Mouse (Mus musculus) gastrocnemius, postnatal 36 days (tissue): ENCODE results near the gene Sebox. TPM values are rescaled to one million over a fixed set of nuclear protein-coding genes. Genes with fewer than 3 reads are reported as not detected.
"Not testable (repeated sequence)": the region's sequence is repeated elsewhere in the genome, so short reads cannot be mapped to it uniquely, and the experiment has no call there.

Experiments used
- DNase-seq, 2 experiments: peaks; one replicate each; pipeline ENCODE4 v3.0.0; 2022
- intact Hi-C: fragments of 180-260 bp; cut with DNase I; formaldehyde crosslinking; loops from one replicate; pipeline ENCODE4 v1.15.1; 2025
- total RNA-seq, 2 experiments: library from RNA; stranded (reverse); gene quantifications; 2 replicates each; pipeline ENCODE4 v1.2.3; 2021

Gene Sebox
- total RNA-seq, 2 experiments from 2014 or later = not detected

DNA sequence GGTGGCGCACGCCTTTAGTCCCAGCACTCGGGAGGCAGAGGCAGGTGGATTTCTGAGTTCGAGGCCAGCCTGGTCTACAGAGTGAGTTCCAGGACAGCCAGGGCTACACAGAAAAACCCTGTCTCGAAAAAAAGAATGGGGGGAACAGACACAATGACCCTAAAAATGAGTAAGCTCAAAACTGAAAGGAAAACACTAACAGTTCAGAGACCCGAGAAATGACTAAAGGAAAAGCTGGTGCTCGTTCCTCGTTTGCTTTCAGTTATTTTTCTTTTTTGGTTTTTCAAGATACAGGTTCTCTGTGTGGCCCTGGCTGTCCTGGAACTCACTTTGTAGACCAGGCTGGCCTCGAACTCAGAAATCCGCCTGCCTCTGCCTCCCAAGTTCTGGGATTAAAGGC, 28.3 kb downstream of the Sebox start:
- intact Hi-C loops, DNase-seq: not testable (repeated sequence)

DNA sequence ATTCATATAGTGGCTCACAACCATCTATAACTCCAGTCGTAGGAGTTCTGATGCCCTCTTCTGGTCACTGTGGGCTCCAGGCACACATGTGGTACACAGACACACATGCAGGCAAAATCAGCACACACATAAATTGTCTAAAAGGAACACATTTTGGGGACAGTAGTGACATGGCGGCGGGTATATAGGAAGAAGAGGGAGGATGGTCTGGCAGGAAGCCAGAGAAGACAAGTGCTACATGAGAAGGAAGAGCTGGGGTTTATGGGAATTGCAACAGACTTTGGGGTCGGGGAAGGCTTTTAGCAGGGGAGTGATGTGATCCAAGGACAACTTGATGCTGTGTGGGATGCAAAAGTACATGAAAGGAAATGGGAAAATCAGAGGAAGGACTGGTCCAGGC, 31.3 kb downstream of the Sebox start:
- DNase-seq = no peak

DNA sequence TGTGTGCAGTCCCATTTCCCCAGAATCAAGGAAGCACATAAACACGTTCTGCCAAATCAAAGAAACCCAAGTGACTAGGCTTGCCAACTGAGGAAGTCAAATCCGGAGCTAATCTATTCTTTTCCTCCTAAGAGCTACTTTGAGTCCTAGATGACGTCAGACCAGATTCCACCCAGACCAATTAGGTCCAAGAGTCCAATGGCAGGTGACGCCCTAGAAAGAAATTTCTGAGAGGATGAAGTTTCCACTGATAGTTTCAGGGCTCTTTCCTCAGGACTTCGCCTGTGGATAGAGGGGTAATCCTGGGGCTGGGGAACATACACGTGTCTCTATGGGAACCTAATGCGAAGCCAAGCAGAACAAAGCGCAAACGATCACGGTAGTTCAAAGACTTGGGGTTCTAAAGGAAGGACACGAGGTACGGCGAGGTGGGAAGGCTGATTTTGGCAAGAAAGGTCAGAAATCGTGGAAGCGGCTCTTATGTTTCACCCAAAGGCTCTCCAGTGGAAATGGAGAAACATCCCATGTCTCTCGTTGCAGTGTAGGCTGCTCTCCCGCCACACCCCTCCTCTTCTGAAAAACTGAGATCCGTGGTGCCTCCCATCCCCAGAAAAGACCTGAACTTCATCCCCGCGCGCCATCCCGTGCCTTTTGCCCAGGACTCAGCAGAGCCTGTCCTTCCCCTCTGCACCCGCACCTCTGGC, 32.3 kb downstream of the Sebox start:
- no peak for DNase-seq
- intact Hi-C loops = loop anchor here (2.0 kb wide), 1 partner anchor 23 kb away; the partner anchor contains the start of genes Poldip2 and Tmem199

More for the DNA sequence above, 31.3 kb downstream of the Sebox start:
- intact Hi-C loops = no loop called here

DNA sequence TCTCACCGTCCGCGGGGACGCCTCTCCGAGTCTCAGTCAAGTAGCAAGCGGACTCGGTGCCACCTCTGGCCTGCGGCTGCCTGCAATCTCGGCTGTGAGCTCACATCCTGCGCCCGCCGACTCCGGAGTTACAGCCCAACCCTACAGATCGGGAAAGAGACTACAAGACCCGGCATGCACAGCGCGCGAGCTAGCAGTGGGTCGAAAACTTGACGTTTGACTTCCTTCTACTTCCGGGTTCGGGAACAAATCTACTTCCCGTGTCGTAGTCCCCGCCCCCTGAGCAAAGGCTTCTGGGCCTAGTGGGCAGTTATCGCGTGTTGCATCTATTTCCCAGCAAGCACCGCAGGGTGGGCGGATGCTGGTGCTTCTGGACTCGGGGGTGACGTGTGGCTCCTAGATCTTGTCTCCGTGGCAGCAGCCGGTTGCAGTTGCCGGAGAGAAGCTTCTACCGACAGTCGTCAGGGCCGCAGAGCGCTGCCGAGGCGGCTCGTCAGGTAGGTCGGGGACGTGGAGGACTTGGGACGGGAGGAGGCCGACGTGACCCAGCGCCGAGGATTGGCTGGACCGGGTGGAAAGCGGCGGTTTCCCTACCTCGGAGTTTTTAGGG, 32.9 kb downstream of the Sebox start, which contains the start of the genes Tnfaip1 and Ift20:
Tnfaip1 (minus strand) TSS at position 253 of the 610 bp plus-strand sequence.
Ift20 (plus strand) TSS at position 282 of the 610 bp plus-strand sequence.
- intact Hi-C loops = loop anchor here (2.0 kb wide), 1 partner anchor 23 kb away; the partner anchor contains the start of genes Poldip2 and Tmem199
- peak; percentile 90 to 97 for DNase-seq

DNA sequence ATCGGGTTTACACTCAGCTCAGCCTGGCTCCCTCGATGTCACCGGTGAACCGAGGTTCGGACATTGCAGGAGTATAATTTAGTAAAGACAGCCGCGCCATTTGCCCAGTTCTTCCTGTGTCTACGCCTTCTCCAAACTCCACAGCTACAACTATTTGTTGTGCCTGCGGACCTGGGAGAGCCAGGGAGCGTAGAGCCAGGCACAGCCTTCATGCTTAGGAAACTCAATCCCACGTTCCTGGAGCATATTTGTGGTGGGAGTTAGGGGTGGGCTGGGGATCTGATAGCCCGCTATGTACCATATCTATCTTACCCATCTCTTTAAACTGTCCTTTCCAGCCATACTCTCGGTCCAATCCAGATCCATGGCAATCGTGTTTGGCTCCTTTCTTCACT, 33.4 kb downstream of the Sebox start:
- intact Hi-C loops = loop anchor here (2.0 kb wide), 1 partner anchor 24 kb away; the partner anchor contains the start of genes Poldip2 and Tmem199
- DNase-seq = no peak

DNA sequence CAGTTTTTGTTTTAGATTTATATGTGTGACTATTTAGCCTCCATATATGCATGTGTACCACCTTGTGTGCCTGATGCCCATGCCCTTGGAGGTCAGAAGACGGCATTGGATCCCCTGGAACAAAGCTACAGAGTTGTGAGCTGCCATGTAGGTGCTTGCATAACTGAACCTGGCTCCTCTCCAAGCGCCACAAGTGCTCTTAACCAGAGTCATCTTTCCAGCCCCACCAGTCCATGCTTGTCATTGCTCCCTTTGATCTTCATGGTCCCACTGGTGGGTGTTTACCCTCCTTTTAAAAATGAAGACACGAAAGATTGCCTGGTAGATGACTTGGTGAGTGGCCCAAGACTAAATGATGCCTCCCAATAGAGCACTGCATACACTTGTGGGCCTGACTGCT, 37.1 kb downstream of the Sebox start:
- DNase-seq = no peak

DNA sequence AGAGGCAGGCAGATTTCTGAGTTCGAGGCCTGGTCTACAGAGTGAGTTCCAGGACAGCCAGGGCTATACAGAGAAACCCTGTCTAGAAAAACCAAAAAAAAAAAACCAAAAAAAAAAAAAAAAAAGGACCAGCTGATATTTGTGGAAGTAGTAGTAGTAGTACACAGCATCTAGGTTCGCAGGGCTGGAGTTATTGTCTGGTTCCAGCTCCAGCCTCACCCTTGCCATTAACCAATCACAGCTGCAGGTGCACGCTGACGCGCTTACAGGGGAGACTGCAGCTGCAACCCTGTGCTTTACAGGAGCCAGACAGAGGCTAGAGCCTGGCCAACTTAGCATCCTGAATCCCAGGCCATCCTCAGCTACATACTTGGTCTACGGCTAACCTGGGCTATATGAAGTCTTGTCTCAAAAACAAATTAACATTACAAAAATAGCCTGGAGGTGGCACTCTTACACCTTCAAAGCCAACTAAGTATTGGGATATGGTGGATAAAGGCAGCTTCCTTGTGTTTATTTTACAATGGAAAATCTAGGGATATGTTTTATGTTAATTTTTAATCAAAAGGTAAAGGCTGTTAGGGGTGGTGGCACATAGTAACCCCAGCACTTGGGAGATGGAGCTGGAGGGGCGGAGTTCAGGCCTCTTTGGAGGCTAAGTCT, 41.3 kb downstream of the Sebox start:
- no peak for DNase-seq
- intact Hi-C loops = no loop called here

More for the DNA sequence above, 37.1 kb downstream of the Sebox start:
- intact Hi-C loops = no loop called here

DNA sequence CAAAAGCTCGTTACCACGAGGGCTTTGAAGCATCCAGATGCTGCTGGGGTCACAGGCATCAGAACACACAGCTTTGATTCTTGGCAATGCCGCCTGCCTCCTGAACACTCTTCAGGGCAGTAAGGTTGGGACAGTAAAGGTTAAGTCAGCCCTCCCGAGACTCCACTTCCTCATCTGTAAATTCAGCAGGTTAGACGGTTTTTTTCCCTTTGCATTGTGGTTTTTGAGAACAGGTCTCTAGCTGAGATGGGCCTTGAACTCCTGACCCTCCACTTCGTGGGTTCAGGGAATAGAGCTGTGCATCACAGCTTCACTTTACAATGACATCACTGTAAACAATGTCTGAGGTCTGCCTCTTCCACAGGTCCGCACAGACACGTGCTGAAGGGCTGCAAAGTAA, 41.9 kb downstream of the Sebox start:
- no peak for DNase-seq
- intact Hi-C loops = no loop called here

DNA sequence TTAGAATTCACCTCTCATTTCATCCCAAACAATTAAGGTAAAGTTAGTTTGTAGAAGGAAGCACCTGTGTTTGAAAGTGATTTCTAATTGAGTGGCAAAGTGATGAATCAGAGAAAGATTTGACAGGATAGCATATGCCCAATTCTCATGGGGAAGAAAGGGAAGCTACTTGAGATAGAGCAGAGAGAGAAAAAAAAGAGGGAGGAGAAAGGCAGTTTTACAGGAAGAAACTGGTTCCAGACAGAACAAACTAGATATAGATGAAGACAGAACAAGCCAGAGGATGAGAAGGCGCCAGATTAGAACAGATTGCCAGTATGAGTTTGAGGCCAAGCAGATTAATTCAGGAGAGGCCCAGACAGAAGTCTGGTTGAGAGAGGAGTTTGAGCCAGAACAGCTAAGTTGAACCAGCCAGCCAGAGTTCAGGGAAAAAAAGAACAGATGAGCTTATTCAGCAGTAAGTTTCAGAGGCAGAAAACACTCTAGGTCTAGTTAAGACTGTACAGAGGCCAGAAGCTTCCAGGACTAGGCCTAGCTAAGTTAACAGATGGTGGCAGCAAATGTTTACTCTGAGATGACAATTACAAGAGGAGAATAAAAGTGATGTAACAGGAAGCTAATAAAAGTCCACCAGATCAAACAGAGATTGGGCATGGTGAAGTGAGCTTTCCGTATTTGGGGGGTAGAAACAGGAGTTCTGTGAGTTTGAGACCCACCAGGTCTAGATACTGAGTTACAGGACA, 44.6 kb downstream of the Sebox start:
- no peak for DNase-seq
- intact Hi-C loops = no loop called here

DNA sequence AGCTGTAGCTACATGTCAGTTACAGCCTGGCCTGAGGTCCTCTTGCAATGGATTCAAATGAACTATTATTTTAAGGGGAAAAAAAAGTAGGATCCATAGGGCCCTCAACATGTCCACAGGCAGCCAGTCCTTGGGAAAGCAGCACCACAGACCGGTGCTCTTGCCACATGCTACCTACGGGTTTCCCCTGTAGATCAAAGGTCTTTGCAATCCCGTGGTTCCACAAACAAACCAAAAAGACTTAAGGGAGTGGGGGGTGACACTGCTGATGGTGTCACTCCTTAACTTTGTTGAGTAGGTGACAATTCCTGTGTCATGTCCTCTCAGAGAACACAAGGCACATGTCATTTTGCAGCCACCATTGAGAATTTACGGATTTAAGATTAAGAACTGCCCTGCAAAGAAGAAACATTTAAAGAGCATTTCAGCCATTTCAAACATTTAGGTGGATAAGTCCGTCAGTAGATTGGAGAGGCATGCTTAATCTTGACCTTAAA, 46.3 kb downstream of the Sebox start:
- intact Hi-C loops = no loop called here
- no peak for DNase-seq

DNA sequence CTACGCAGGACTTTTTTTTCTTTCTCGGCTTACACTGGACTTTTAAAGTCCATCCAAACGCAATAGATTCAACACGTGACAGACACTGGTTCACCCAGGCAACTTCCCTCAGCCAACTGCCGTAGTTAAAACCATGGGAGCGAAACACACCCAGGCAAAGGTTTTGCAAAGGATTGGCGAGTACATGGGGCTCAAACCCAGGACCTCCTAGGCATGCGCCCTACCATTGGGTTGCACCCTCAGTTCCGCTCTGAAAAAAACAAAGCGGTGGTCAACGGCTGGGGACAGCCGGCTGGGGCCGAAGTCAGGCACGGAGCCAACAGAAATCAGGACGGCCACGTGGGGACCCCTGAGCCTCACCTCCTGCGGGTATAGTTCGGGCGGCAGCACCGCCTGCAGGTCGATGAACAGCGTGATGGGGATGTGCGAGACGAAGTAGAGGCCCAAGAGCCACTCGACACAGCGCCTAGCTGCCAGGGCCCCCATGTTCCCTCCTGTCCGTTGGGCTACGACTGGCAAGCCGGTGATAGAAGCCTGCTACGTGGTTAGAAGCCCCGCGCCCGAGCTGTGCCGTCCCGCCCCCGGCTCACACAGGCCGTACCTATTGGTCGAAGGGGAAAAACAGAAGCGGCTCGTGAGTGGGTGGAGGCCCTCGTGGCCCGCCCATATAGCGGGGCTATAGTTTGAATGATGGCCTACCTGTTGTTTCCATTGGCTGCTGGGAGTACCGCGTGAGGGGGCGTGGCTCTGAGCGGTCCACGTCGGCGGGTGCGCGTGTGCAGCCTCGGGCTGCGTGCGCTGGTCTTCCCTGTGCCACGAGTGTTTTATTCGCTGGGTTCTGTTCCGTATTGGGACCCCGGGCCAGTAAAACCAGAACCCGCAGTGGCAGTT, 47.2 kb downstream of the Sebox start, which contains the start of gene Tmem97:
Tmem97 (minus strand) TSS at position 610 of the 891 bp plus-strand sequence.
- peak; percentile 88 to 93 for DNase-seq
- intact Hi-C loops = no loop called here

DNA sequence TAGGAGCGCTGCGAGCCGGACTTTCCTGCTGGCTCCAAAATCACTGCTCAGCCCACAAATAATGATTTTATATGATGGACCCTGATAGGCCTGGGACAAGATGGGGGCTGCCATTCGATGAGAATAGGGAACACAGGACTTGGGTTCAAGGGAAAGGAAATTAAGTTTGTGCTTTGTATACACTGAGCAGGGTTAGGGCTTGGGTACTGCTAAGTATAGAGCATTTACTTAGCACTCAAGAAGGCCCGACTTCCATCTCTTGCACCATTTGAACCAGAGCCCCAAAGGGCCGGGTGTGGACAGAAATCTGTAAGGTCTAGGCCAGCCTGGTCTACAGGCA, 47.8 kb downstream of the Sebox start:
- DNase-seq = no peak
- intact Hi-C loops = no loop called here

Other genes with a start within 250 kb of the Sebox start
- gene 2610507B11Rik, start 241.7 kb upstream of the Sebox start, total RNA-seq = 100 to 1,000 TPM; 212 to 228 TPM
- under 1 TPM; 0.42 to 0.84 TPM for gene BC030499, start 212.6 kb upstream of the Sebox start, total RNA-seq
- gene Spag5, start 201.9 kb upstream of the Sebox start, total RNA-seq = 1 to 10 TPM; 2.4 to 4.1 TPM
- 1 to 10 TPM; 1.3 to 1.9 TPM for gene Aldoc, start 180.5 kb upstream of the Sebox start, total RNA-seq
- gene Pigs, start 175.0 kb upstream of the Sebox start, total RNA-seq = 10 to 100 TPM; 20.1 to 21.3 TPM
- gene Unc119, start 160.0 kb upstream of the Sebox start, total RNA-seq = 10 to 100 TPM; 10.1 to 16.2 TPM
- gene Foxn1, start 116.9 kb upstream of the Sebox start, total RNA-seq = under 1 TPM in 1 of 2 experiments, not detected in 1; 0.10 TPM
- not detected for gene Slc13a2, start 81.2 kb upstream of the Sebox start, total RNA-seq
- gene Slc46a1, start 37.8 kb upstream of the Sebox start, total RNA-seq = 1 to 10 TPM in 1 of 2 experiments, under 1 TPM in 1; 0.67 to 1.2 TPM
- 1 to 10 TPM in 1 of 2 experiments, under 1 TPM in 1; 0.69 to 1.1 TPM for gene Sarm1, start 5.7 kb upstream of the Sebox start, total RNA-seq
- gene Vtn, start 4.4 kb upstream of the Sebox start, total RNA-seq = 10 to 100 TPM; 11.4 to 12.2 TPM
- 10 to 100 TPM; 11.9 to 12.3 TPM for gene Tmem199, start 8.7 kb downstream of the Sebox start, total RNA-seq
- 100 to 1,000 TPM in 1 of 2 experiments, 10 to 100 TPM in 1; 99.0 to 103 TPM for gene Poldip2, start 8.7 kb downstream of the Sebox start, total RNA-seq
- gene Tnfaip1, start 32.9 kb downstream of the Sebox start, total RNA-seq = 10 to 100 TPM; 38.0 to 43.5 TPM
- gene Ift20, start 32.9 kb downstream of the Sebox start, total RNA-seq = 10 to 100 TPM; 18.1 to 19.9 TPM
- gene Tmem97, start 47.3 kb downstream of the Sebox start, total RNA-seq = 1 to 10 TPM; 1.9 to 2.1 TPM
- gene Nlk, start 193.9 kb downstream of the Sebox start, total RNA-seq = 1 to 10 TPM; 6.5 to 7.9 TPM
- 10 to 100 TPM; 10.3 to 10.4 TPM for gene Ccnq, start 248.3 kb downstream of the Sebox start, total RNA-seq